ENCODE assay signal across 10 mouse cellular contexts in genomic region chr19:6492124-6492523, GRCm38 (mm10). TPM values are rescaled to one million over a fixed set of nuclear protein-coding genes. Genes with fewer than 3 reads are reported as not detected.
DNase-seq lines count a peak whose midpoint lies in the region; ATAC-seq lines count a peak whose summit lies in the region.
"Had no signal": no experiment of that assay in that cellular context is flagged by ENCODE, and none has a peak within 500 bp of the region (broad histone marks: within the 10 kb centered on the region; RNA-seq: fewer than 3 reads in every experiment).

No protein-coding gene starts in this region.

- H3K27me3 ChIP-seq in intestine, embryonic 16.5 days (replicated peaks; ENCODE audit: control insufficient read depth, insufficient read depth, low read length): peaks cover 50% of the 10 kb centered on the region

- 0 out of 2 replicates have a peak overlapping the region, but pooled peaks have one; percentile 24 for H3K9ac ChIP-seq in intestine, embryonic 16.5 days (ENCODE audit: low read depth, low read length)
- H3K9ac ChIP-seq: embryonic facial prominence, embryonic 15.5 days; midbrain, embryonic 12.5 days had no signal

- H3K4me2 ChIP-seq in intestine, embryonic 16.5 days (ENCODE audit: low read depth, low read length): no peak overlapping the region
- H3K4me2 ChIP-seq: embryonic facial prominence, embryonic 15.5 days; midbrain, embryonic 12.5 days had no signal

- 21% methylated on average over 12 of the region's 12 CpGs for WGBS in intestine, embryonic 16.5 days

- intact Hi-C loops in left cerebral cortex, postnatal 36 days (cut with DNase I): loop anchor here (10.0 kb wide), 1 partner anchor 443 kb away; the partner anchor contains the start of gene Kcnk4

- DNase-seq in 3134 (ENCODE audit: extremely low read depth, insufficient read length, low spot score): peak; percentile 37
- DNase-seq in Muller cell, postnatal 12 days (ENCODE audit: inconsistent ontology term): peak; percentile 46
- DNase-seq in cerebellum, adult 9-11 months: peak; percentile 89
- DNase-seq in left cerebral cortex, postnatal 36 days (ENCODE audit: low spot score in 2 of 2): peak; percentile 80 to 81
- DNase-seq in naive thymus-derived CD4-positive, alpha-beta T cell, adult 2 months (ENCODE audit: low read depth): peak; percentile 34
- DNase-seq in thymus, postnatal 36 days: peak; percentile 20 to 21

- H3K27ac ChIP-seq in intestine, embryonic 16.5 days (ENCODE audit: low read length): no peak overlapping the region
- H3K27ac ChIP-seq: embryonic facial prominence, embryonic 15.5 days; midbrain, embryonic 12.5 days had no signal

- H3K4me3 ChIP-seq in intestine, embryonic 16.5 days (ENCODE audit: low read length): no peak overlapping the region
- H3K4me3 ChIP-seq: embryonic facial prominence, embryonic 15.5 days; midbrain, embryonic 12.5 days had no signal

- H3K4me1 ChIP-seq in intestine, embryonic 16.5 days (ENCODE audit: control insufficient read depth, insufficient read depth, low read length): no peaks in the 10 kb centered on the region
- H3K4me1 ChIP-seq: embryonic facial prominence, embryonic 15.5 days had no signal

- H3K9me3 ChIP-seq in intestine, embryonic 16.5 days (ENCODE audit: control insufficient read depth, low read length): no peaks in the 10 kb centered on the region
- H3K9me3 ChIP-seq: embryonic facial prominence, embryonic 15.5 days; midbrain, embryonic 12.5 days had no signal

- H3K36me3 ChIP-seq in intestine, embryonic 16.5 days (ENCODE audit: control insufficient read depth, insufficient read depth, low read length): no peaks in the 10 kb centered on the region
- H3K36me3 ChIP-seq: embryonic facial prominence, embryonic 15.5 days; midbrain, embryonic 12.5 days had no signal

- ATAC-seq in frontal cortex, adult (ENCODE audit: low TSS enrichment): peak; percentile 43
- no peak for ATAC-seq in intestine, embryonic 16.5 days

RNA-seq across cellular contexts. Expression of gene Slc22a12, which starts 50.7 kb away (rescaled TPM):
- not detected in 2 replicates for polyA plus RNA-seq in intestine, embryonic 16.5 days (2015; fragmentation: Nextera tagmentation; extraction: Ambion mirVana)
- under 1 TPM; 0.25 to 0.50 TPM for total RNA-seq in left cerebral cortex, postnatal 36 days (2021)
- polyA plus RNA-seq: embryonic facial prominence, embryonic 15.5 days; midbrain, embryonic 12.5 days had no signal

Comparison
In these comparisons a context has a peak if more than half of its experiments do, and no peak if none do; other contexts are left out.
1. DNase-seq: peak in every context shown above with its lines; median percentile 89 in cerebellum, adult 9-11 months; 80 in left cerebral cortex, postnatal 36 days; 46 in Muller cell, postnatal 12 days; 37 in 3134; 34 in naive thymus-derived CD4-positive, alpha-beta T cell, adult 2 months; 20 in thymus, postnatal 36 days.